Mouse (Mus musculus): ENCODE measurements around the gene Otulin. TPM values are rescaled to one million over a fixed set of nuclear protein-coding genes. Genes with fewer than 3 reads are reported as not detected.

The Otulin gene
- polyA plus RNA-seq, 2 experiments: 14.6 to 24.1 TPM

GRCm38 (mm10) chr15:27539745-27540144, 90.7 kb downstream of the Otulin start:
- ATAC-seq (ENCODE audit: insufficient read depth) (no peak), DNase-seq (ENCODE audit: low read depth in 3 of 3, low spot score in 3 of 3) (no peak)
- Histone ChIP-seq H3K9ac (replicated peaks) (no peak overlapping the region), H3K36me3 (replicated peaks; ENCODE audit: control insufficient read depth, insufficient read depth, low read depth) (no peaks in the 10 kb centered on the region), H3K4me3 (ENCODE audit: insufficient read depth in 1 of 2, low read depth in 2 of 2, low read length in 2 of 2) (no peak overlapping the region), H3K27ac (no peak overlapping the region), H3K9me3 (ENCODE audit: control insufficient read depth, low read length) (no peaks in the 10 kb centered on the region), H3K4me1 (replicated peaks; ENCODE audit: control insufficient read depth in 2 of 2, insufficient read depth in 2 of 2, low read length in 1 of 2) (peaks cover 0 to 4% of the 10 kb centered on the region in 2 experiments; a peak in 1 of 4 replicates), H3K27me3 (ENCODE audit: control insufficient read depth, insufficient read depth, low read length) (no peaks in the 10 kb centered on the region), H3K4me2 (ENCODE audit: low read depth) (no peak overlapping the region)
- 83% methylated on average over 9 of the region's 9 CpGs for WGBS (ENCODE audit: insufficient replicate concordance)
- TF ChIP-seq CTCF (IDR thresholded peaks at IDR 0.05; ENCODE audit: low read depth) (no peak), EP300 (IDR thresholded peaks at IDR 0.05; ENCODE audit: low read depth) (no peak)

GRCm38 (mm10) chr15:27537519-27538223, 92.8 kb downstream of the Otulin start:
- ATAC-seq (ENCODE audit: insufficient read depth): no peak
- no peak overlapping the region for H3K27ac ChIP-seq
- no peaks in the 10 kb centered on the region for H3K27me3 ChIP-seq (ENCODE audit: control insufficient read depth, insufficient read depth, low read length)
- WGBS (ENCODE audit: insufficient replicate concordance): 57% methylated on average over 4 of the region's 4 CpGs
- no peak for DNase-seq (ENCODE audit: low read depth in 3 of 3, low spot score in 3 of 3)
- no peak overlapping the region for H3K4me3 ChIP-seq (ENCODE audit: insufficient read depth in 1 of 2, low read depth in 2 of 2, low read length in 2 of 2)
- H3K9ac ChIP-seq (replicated peaks): no peak overlapping the region
- peaks cover 0 to 4% of the 10 kb centered on the region in 2 experiments; a peak in 1 of 4 replicates for H3K4me1 ChIP-seq (replicated peaks; ENCODE audit: control insufficient read depth in 2 of 2, insufficient read depth in 2 of 2, low read length in 1 of 2)
- no peaks in the 10 kb centered on the region for H3K36me3 ChIP-seq (replicated peaks; ENCODE audit: control insufficient read depth, insufficient read depth, low read depth)
- no peaks in the 10 kb centered on the region for H3K9me3 ChIP-seq (ENCODE audit: control insufficient read depth, low read length)
- no peak for TF ChIP-seq EP300 (IDR thresholded peaks at IDR 0.05; ENCODE audit: low read depth)
- no peak overlapping the region for H3K4me2 ChIP-seq (ENCODE audit: low read depth)

- ATAC-seq (ENCODE audit: insufficient read depth): no peak
- H3K9me3 ChIP-seq (ENCODE audit: control insufficient read depth, low read length): no peaks in the 10 kb centered on the region
- H3K9ac ChIP-seq (replicated peaks): no peak overlapping the region
- TF ChIP-seq CTCF (IDR thresholded peaks at IDR 0.05; ENCODE audit: low read depth) (no peak), EP300 (IDR thresholded peaks at IDR 0.05; ENCODE audit: low read depth) (no peak)
- H3K27me3 ChIP-seq (ENCODE audit: control insufficient read depth, insufficient read depth, low read length): no peaks in the 10 kb centered on the region
- H3K4me2 ChIP-seq (ENCODE audit: low read depth): no peak overlapping the region
- H3K4me1 ChIP-seq (replicated peaks; ENCODE audit: control insufficient read depth in 2 of 2, insufficient read depth in 2 of 2, low read length in 1 of 2): peaks cover 0 to 4% of the 10 kb centered on the region in 2 experiments; a peak in 1 of 4 replicates
- no peaks in the 10 kb centered on the region for H3K36me3 ChIP-seq (replicated peaks; ENCODE audit: control insufficient read depth, insufficient read depth, low read depth)
- 53% methylated on average over 5 of the region's 5 CpGs for WGBS (ENCODE audit: insufficient replicate concordance)
- H3K27ac ChIP-seq: no peak overlapping the region
- DNase-seq (ENCODE audit: low read depth in 3 of 3, low spot score in 3 of 3): no peak
- no peak overlapping the region for H3K4me3 ChIP-seq (ENCODE audit: insufficient read depth in 1 of 2, low read depth in 2 of 2, low read length in 2 of 2)
Measured at GRCm38 (mm10) chr15:27536771-27537170, 93.7 kb downstream of the Otulin start.

- Histone ChIP-seq H3K4me1 (replicated peaks; ENCODE audit: control insufficient read depth in 2 of 2, insufficient read depth in 2 of 2, low read length in 1 of 2) (peaks cover 0 to 4% of the 10 kb centered on the region in 2 experiments; a peak in 1 of 4 replicates), H3K4me3 (ENCODE audit: insufficient read depth in 1 of 2, low read depth in 2 of 2, low read length in 2 of 2) (no peak overlapping the region), H3K36me3 (replicated peaks; ENCODE audit: control insufficient read depth, insufficient read depth, low read depth) (no peaks in the 10 kb centered on the region), H3K9me3 (ENCODE audit: control insufficient read depth, low read length) (no peaks in the 10 kb centered on the region), H3K27ac (no peak overlapping the region), H3K4me2 (ENCODE audit: low read depth) (no peak overlapping the region), H3K9ac (replicated peaks) (no peak overlapping the region), H3K27me3 (ENCODE audit: control insufficient read depth, insufficient read depth, low read length) (no peaks in the 10 kb centered on the region)
- WGBS (ENCODE audit: insufficient replicate concordance): 85% methylated on average over 7 of the region's 7 CpGs
- DNase-seq (ENCODE audit: low read depth in 3 of 3, low spot score in 3 of 3) (no peak), ATAC-seq (ENCODE audit: insufficient read depth) (no peak)
- TF ChIP-seq EP300 (IDR thresholded peaks at IDR 0.05; ENCODE audit: low read depth): no peak
- no peak for TF ChIP-seq CTCF (IDR thresholded peaks at IDR 0.05; ENCODE audit: low read depth)
Measured at GRCm38 (mm10) chr15:27536186-27536585, 94.3 kb downstream of the Otulin start.

GRCm38 (mm10) chr15:27535681-27536080, 94.8 kb downstream of the Otulin start:
- no peak overlapping the region for H3K9ac ChIP-seq (replicated peaks)
- H3K36me3 ChIP-seq (replicated peaks; ENCODE audit: control insufficient read depth, insufficient read depth, low read depth): no peaks in the 10 kb centered on the region
- no peak overlapping the region for H3K27ac ChIP-seq
- no peaks in the 10 kb centered on the region for H3K9me3 ChIP-seq (ENCODE audit: control insufficient read depth, low read length)
- ATAC-seq (ENCODE audit: insufficient read depth) (no peak), DNase-seq (ENCODE audit: low read depth in 3 of 3, low spot score in 3 of 3) (no peak)
- H3K27me3 ChIP-seq (ENCODE audit: control insufficient read depth, insufficient read depth, low read length): no peaks in the 10 kb centered on the region
- WGBS (ENCODE audit: insufficient replicate concordance): 80% methylated on average over 4 of the region's 4 CpGs
- TF ChIP-seq EP300 (IDR thresholded peaks at IDR 0.05; ENCODE audit: low read depth) (no peak), CTCF (IDR thresholded peaks at IDR 0.05; ENCODE audit: low read depth) (no peak)
- H3K4me1 ChIP-seq (replicated peaks; ENCODE audit: control insufficient read depth in 2 of 2, insufficient read depth in 2 of 2, low read length in 1 of 2): peaks cover 0 to 4% of the 10 kb centered on the region in 2 experiments; a peak in 1 of 4 replicates
- no peak overlapping the region for H3K4me2 ChIP-seq (ENCODE audit: low read depth)
- no peak overlapping the region for H3K4me3 ChIP-seq (ENCODE audit: insufficient read depth in 1 of 2, low read depth in 2 of 2, low read length in 2 of 2)

All from liver, embryonic 14.5 days (tissue).